Mouse (Mus musculus): ENCODE results near the gene Myh7. TPM values are rescaled to one million over a fixed set of nuclear protein-coding genes. Genes with fewer than 3 reads are reported as not detected.

Gene Myh7
- polyA plus RNA-seq, 1 experiment, result 1.9 TPM

- Histone ChIP-seq H3K27me3 (ENCODE audit: control insufficient read depth, insufficient read depth, low read length) (no peaks in the 10 kb centered on the region), H3K4me3 (ENCODE audit: control insufficient read depth, low read depth, low read length) (no peak overlapping the region), H3K4me1 (ENCODE audit: control insufficient read depth, insufficient read depth, low read length) (peaks cover 9% of the 10 kb centered on the region), H3K36me3 (ENCODE audit: control insufficient read depth, insufficient read depth, low read length) (peaks cover 1% of the 10 kb centered on the region), H3K27ac (ENCODE audit: control insufficient read depth, insufficient read depth, low read depth, low read length) (no peak overlapping the region)
- TF ChIP-seq CTCF (IDR thresholded peaks at IDR 0.05; ENCODE audit: control insufficient read depth, insufficient read depth, insufficient replicate concordance, low read depth, low read length) (no peak), POLR2A (IDR thresholded peaks at IDR 0.05; ENCODE audit: control insufficient read depth, low read depth, low read length) (no peak)
Measured at GRCm38 (mm10) chr14:55025527-55025926, 31.1 kb upstream of the Myh7 start.

GRCm38 (mm10) chr14:55024236-55024635 is 29.8 kb upstream of the Myh7 start:
- H3K4me1 ChIP-seq (ENCODE audit: control insufficient read depth, insufficient read depth, low read length), result peaks cover 9% of the 10 kb centered on the region
- H3K27me3 ChIP-seq (ENCODE audit: control insufficient read depth, insufficient read depth, low read length), result no peaks in the 10 kb centered on the region
- H3K27ac ChIP-seq (ENCODE audit: control insufficient read depth, insufficient read depth, low read depth, low read length), result no peak overlapping the region
- H3K36me3 ChIP-seq (ENCODE audit: control insufficient read depth, insufficient read depth, low read length), result peaks cover 1% of the 10 kb centered on the region
- no peak for TF ChIP-seq POLR2A (IDR thresholded peaks at IDR 0.05; ENCODE audit: control insufficient read depth, low read depth, low read length)
- TF ChIP-seq CTCF (IDR thresholded peaks at IDR 0.05; ENCODE audit: control insufficient read depth, insufficient read depth, insufficient replicate concordance, low read depth, low read length), result peak; percentile 6; the same call in 1 of the 2 replicates
- no peak overlapping the region for H3K4me3 ChIP-seq (ENCODE audit: control insufficient read depth, low read depth, low read length)

GRCm38 (mm10) chr14:55023011-55023410 is 28.6 kb upstream of the Myh7 start:
- Histone ChIP-seq H3K4me3 (ENCODE audit: control insufficient read depth, low read depth, low read length) (no peak overlapping the region), H3K4me1 (ENCODE audit: control insufficient read depth, insufficient read depth, low read length) (no peaks in the 10 kb centered on the region), H3K36me3 (ENCODE audit: control insufficient read depth, insufficient read depth, low read length) (peaks cover 1% of the 10 kb centered on the region), H3K27me3 (ENCODE audit: control insufficient read depth, insufficient read depth, low read length) (no peaks in the 10 kb centered on the region), H3K27ac (ENCODE audit: control insufficient read depth, insufficient read depth, low read depth, low read length) (no peak overlapping the region)
- TF ChIP-seq CTCF (IDR thresholded peaks at IDR 0.05; ENCODE audit: control insufficient read depth, insufficient read depth, insufficient replicate concordance, low read depth, low read length), result no peak
- TF ChIP-seq POLR2A (IDR thresholded peaks at IDR 0.05; ENCODE audit: control insufficient read depth, low read depth, low read length), result no peak

GRCm38 (mm10) chr14:55020394-55020793 is 26.0 kb upstream of the Myh7 start:
- H3K4me1 ChIP-seq (ENCODE audit: control insufficient read depth, insufficient read depth, low read length), result no peaks in the 10 kb centered on the region; the same call in 1 of the 2 replicates
- H3K4me3 ChIP-seq (ENCODE audit: control insufficient read depth, low read depth, low read length), result no peak overlapping the region
- no peaks in the 10 kb centered on the region for H3K27me3 ChIP-seq (ENCODE audit: control insufficient read depth, insufficient read depth, low read length)
- no peak overlapping the region for H3K27ac ChIP-seq (ENCODE audit: control insufficient read depth, insufficient read depth, low read depth, low read length)
- TF ChIP-seq CTCF (IDR thresholded peaks at IDR 0.05; ENCODE audit: control insufficient read depth, insufficient read depth, insufficient replicate concordance, low read depth, low read length) (no peak), POLR2A (IDR thresholded peaks at IDR 0.05; ENCODE audit: control insufficient read depth, low read depth, low read length) (no peak)
- H3K36me3 ChIP-seq (ENCODE audit: control insufficient read depth, insufficient read depth, low read length), result peaks cover 1% of the 10 kb centered on the region

- TF ChIP-seq CTCF (IDR thresholded peaks at IDR 0.05; ENCODE audit: control insufficient read depth, insufficient read depth, insufficient replicate concordance, low read depth, low read length) (no peak), POLR2A (IDR thresholded peaks at IDR 0.05; ENCODE audit: control insufficient read depth, low read depth, low read length) (no peak)
- Histone ChIP-seq H3K36me3 (ENCODE audit: control insufficient read depth, insufficient read depth, low read length) (peaks cover 1% of the 10 kb centered on the region), H3K27ac (ENCODE audit: control insufficient read depth, insufficient read depth, low read depth, low read length) (no peak overlapping the region), H3K27me3 (ENCODE audit: control insufficient read depth, insufficient read depth, low read length) (no peaks in the 10 kb centered on the region), H3K4me3 (ENCODE audit: control insufficient read depth, low read depth, low read length) (no peak overlapping the region), H3K4me1 (ENCODE audit: control insufficient read depth, insufficient read depth, low read length) (peaks cover 4% of the 10 kb centered on the region)
Measured at GRCm38 (mm10) chr14:55016876-55017275, 22.4 kb upstream of the Myh7 start.

- peak overlapping the region; percentile 75 for H3K27ac ChIP-seq (ENCODE audit: control insufficient read depth, insufficient read depth, low read depth, low read length)
- no peak for TF ChIP-seq CTCF (IDR thresholded peaks at IDR 0.05; ENCODE audit: control insufficient read depth, insufficient read depth, insufficient replicate concordance, low read depth, low read length)
- H3K36me3 ChIP-seq (ENCODE audit: control insufficient read depth, insufficient read depth, low read length), result no peaks in the 10 kb centered on the region
- peak overlapping the region; percentile 89 for H3K4me3 ChIP-seq (ENCODE audit: control insufficient read depth, low read depth, low read length)
- H3K4me1 ChIP-seq (ENCODE audit: control insufficient read depth, insufficient read depth, low read length), result peaks cover 4% of the 10 kb centered on the region
- H3K27me3 ChIP-seq (ENCODE audit: control insufficient read depth, insufficient read depth, low read length), result no peaks in the 10 kb centered on the region
Measured at GRCm38 (mm10) chr14:55015767-55016111, 21.3 kb upstream of the Myh7 start.

GRCm38 (mm10) chr14:55014991-55015766 is 20.8 kb upstream of the Myh7 start, which contains the start of gene Ngdn:
TSS of gene Ngdn (plus strand) at chr14:55015454.
- no peaks in the 10 kb centered on the region for H3K27me3 ChIP-seq (ENCODE audit: control insufficient read depth, insufficient read depth, low read length)
- TF ChIP-seq POLR2A (IDR thresholded peaks at IDR 0.05; ENCODE audit: control insufficient read depth, low read depth, low read length), result peak; percentile 62
- TF ChIP-seq CTCF (IDR thresholded peaks at IDR 0.05; ENCODE audit: control insufficient read depth, insufficient read depth, insufficient replicate concordance, low read depth, low read length), result peak; percentile 82; the same call in 1 of the 2 replicates
- no peaks in the 10 kb centered on the region for H3K36me3 ChIP-seq (ENCODE audit: control insufficient read depth, insufficient read depth, low read length)
- H3K4me3 ChIP-seq (ENCODE audit: control insufficient read depth, low read depth, low read length), result peak within 1 kb of the TSS; percentile 89
- H3K27ac ChIP-seq (ENCODE audit: control insufficient read depth, insufficient read depth, low read depth, low read length), result peak within 1 kb of the TSS; percentile 94
- peaks cover 4% of the 10 kb centered on the region for H3K4me1 ChIP-seq (ENCODE audit: control insufficient read depth, insufficient read depth, low read length)

All from testis, adult 2 months (tissue).